Mouse (Mus musculus) embryonic facial prominence, embryonic 13.5 days (tissue): ENCODE measurements around the gene Ccl21a. TPM values are rescaled to one million over a fixed set of nuclear protein-coding genes. Genes with fewer than 3 reads are reported as not detected.
"Not testable (repeated sequence)": the region's sequence is repeated elsewhere in the genome, so short reads cannot be mapped to it uniquely, and the experiment has no call there.

ENCODE experiments used
- ATAC-seq: fragments of 200-750 bp; cut with Nextera tagmentation; 2 replicates; pipeline ENCODE4 v1.8.0; 2017; ENCODE audit warnings: low read depth; ENCODE audit not compliant: insufficient number of reproducible peaks, insufficient read depth, low FRiP score, low TSS enrichment
- H3K27ac ChIP-seq: fragments of 300-500 bp; sonication (generic); 2 replicates; pipeline ENCODE4 v1.5.1; 2015; ENCODE audit warnings: moderate library complexity, mild to moderate bottlenecking, inconsistent platforms
- H3K27me3 ChIP-seq: fragments of 300-500 bp; sonication (generic); 2 replicates; pipeline ENCODE4 v1.6.1; 2015; ENCODE audit warnings: mild to moderate bottlenecking, inconsistent platforms
- H3K36me3 ChIP-seq: fragments of 300-500 bp; sonication (generic); 2 replicates; pipeline ENCODE4 v1.6.1; 2015; ENCODE audit warnings: mild to moderate bottlenecking, inconsistent platforms
- H3K4me1 ChIP-seq: fragments of 300-500 bp; sonication (generic); 2 replicates; pipeline ENCODE4 v1.6.1; 2015; ENCODE audit warnings: inconsistent platforms
- H3K4me2 ChIP-seq: fragments of 300-500 bp; sonication (generic); 2 replicates; pipeline ENCODE4 v1.6.1; 2015; ENCODE audit warnings: moderate library complexity, mild to moderate bottlenecking, inconsistent platforms
- H3K4me3 ChIP-seq: fragments of 300-500 bp; sonication (generic); 2 replicates; pipeline ENCODE4 v1.5.1; 2015; ENCODE audit warnings: mild to moderate bottlenecking, inconsistent platforms
- H3K9ac ChIP-seq: fragments of 300-500 bp; sonication (generic); 2 replicates; pipeline ENCODE4 v1.6.1; 2015; ENCODE audit warnings: mild to moderate bottlenecking, inconsistent platforms
- H3K9me3 ChIP-seq: fragments of 300-500 bp; sonication (generic); 2 replicates; pipeline ENCODE4 v1.6.1; 2016; ENCODE audit warnings: inconsistent platforms
- WGBS: fragments of 180-500 bp; shearing (Covaris S2); methylation state at CpG from one replicate; pipeline ENCODE4 v1.1.7; 2015; ENCODE audit warnings: mixed read lengths; 5-methylcytosine and 5-hydroxymethylcytosine counted together
- polyA plus RNA-seq: library from polyadenylated mRNA; unstranded; fragments of >200 nt; fragmentation: Nextera tagmentation; extraction: Ambion mirVana; gene quantifications from 2 replicates; pipeline ENCODE4 v1.2.1, GENCODE M21; 2015

Ccl21a gene
- polyA plus RNA-seq: 24.5 and 32.3 TPM in 2 replicates

- ATAC-seq, H3K27ac ChIP-seq, H3K9ac ChIP-seq, H3K36me3 ChIP-seq, H3K9me3 ChIP-seq, H3K27me3 ChIP-seq, H3K4me2 ChIP-seq, H3K4me1 ChIP-seq, H3K4me3 ChIP-seq: not testable (repeated sequence)
- WGBS: no CpG with 5 or more reads among the region's 5 CpGs
These were observed at the start of gene Ccl21a for GRCm38 (mm10) chr4:42773893-42774292. Ccl21a (minus strand) TSS chr4:42773993.

- H3K36me3 ChIP-seq, H3K4me3 ChIP-seq, H3K4me2 ChIP-seq, H3K9ac ChIP-seq, H3K9me3 ChIP-seq, ATAC-seq, H3K27ac ChIP-seq, H3K27me3 ChIP-seq, H3K4me1 ChIP-seq: not testable (repeated sequence)
- no CpG with 5 or more reads among the region's 6 CpGs for WGBS
These were observed 17.3 kb downstream of the Ccl21a start, which contains the start of gene Ccl19 for GRCm38 (mm10) chr4:42756477-42756876. Ccl19 (minus strand) TSS chr4:42756577.

GRCm38 (mm10) chr4:42735245-42735644 lies 38.5 kb downstream of the Ccl21a start, which contains the start of gene 4930578G10Rik:
4930578G10Rik (plus strand) TSS chr4:42735545.
- not testable (repeated sequence) for H3K9me3 ChIP-seq, H3K36me3 ChIP-seq, H3K27me3 ChIP-seq, H3K27ac ChIP-seq, H3K4me1 ChIP-seq, H3K4me2 ChIP-seq, H3K4me3 ChIP-seq, H3K9ac ChIP-seq, ATAC-seq
- no CpG with 5 or more reads among the region's 13 CpGs for WGBS

Other genes with a start within 250 kb of the Ccl21a start
- gene Fam205a2, start 245.8 kb downstream of the Ccl21a start, polyA plus RNA-seq: 0.29 TPM in 1 of 2 replicates, not detected in the other
- gene Gm10591, start 161.8 kb downstream of the Ccl21a start, polyA plus RNA-seq: 0.92 TPM in 1 of 2 replicates, not detected in the other
- not detected in 2 replicates for gene Gm2564, start 144.3 kb downstream of the Ccl21a start, polyA plus RNA-seq
- not detected in 2 replicates for gene Ccl27b, start 118.7 kb downstream of the Ccl21a start, polyA plus RNA-seq
- gene Il11ra2, start 112.1 kb downstream of the Ccl21a start, polyA plus RNA-seq: not detected in 2 replicates
- 0.48 TPM in 1 of 2 replicates, not detected in the other for gene 4930578G10Rik, start 38.4 kb downstream of the Ccl21a start, polyA plus RNA-seq
- not detected in 2 replicates for gene Ccl19, start 17.4 kb downstream of the Ccl21a start, polyA plus RNA-seq
- not detected in 2 replicates for gene Fam205a1, start 79.9 kb upstream of the Ccl21a start, polyA plus RNA-seq
- gene Gm12394, start 82.8 kb upstream of the Ccl21a start, polyA plus RNA-seq: 0.13 and 0.43 TPM in 2 replicates
- 0.90 TPM in 1 of 2 replicates, not detected in the other for gene Fam205c, start 100.2 kb upstream of the Ccl21a start, polyA plus RNA-seq
- gene Phf24, start 142.7 kb upstream of the Ccl21a start, polyA plus RNA-seq: 1.4 and 2.3 TPM in 2 replicates
- 7.2 and 8.0 TPM in 2 replicates for gene Dnajb5, start 175.8 kb upstream of the Ccl21a start, polyA plus RNA-seq
- gene 1700022I11Rik, start 195.6 kb upstream of the Ccl21a start, polyA plus RNA-seq: 0.25 and 1.2 TPM in 2 replicates
- 530 and 567 TPM in 2 replicates for gene Vcp, start 226.5 kb upstream of the Ccl21a start, polyA plus RNA-seq
- gene Fancg, start 236.5 kb upstream of the Ccl21a start, polyA plus RNA-seq: 18.6 and 26.6 TPM in 2 replicates